Mouse (Mus musculus) cerebellum, adult (tissue): ENCODE data around the gene Stx1a.
"Not testable (repeated sequence)": the region's sequence is repeated elsewhere in the genome, so short reads cannot be mapped to it uniquely, and the experiment has no call there.

Source experiments
- ATAC-seq: cut with Nextera tagmentation; 2 replicates; pipeline ENCODE4 v1.9.2; 2017; ENCODE audit warnings: mild to moderate bottlenecking, moderate library complexity, mixed read lengths; ENCODE audit not compliant: insufficient number of reproducible peaks, low FRiP score, low TSS enrichment

The Stx1a gene

GRCm38 (mm10) chr5:135037946-135038345 lies 14.7 kb downstream of the Stx1a start:
- ATAC-seq = no peak

DNA sequence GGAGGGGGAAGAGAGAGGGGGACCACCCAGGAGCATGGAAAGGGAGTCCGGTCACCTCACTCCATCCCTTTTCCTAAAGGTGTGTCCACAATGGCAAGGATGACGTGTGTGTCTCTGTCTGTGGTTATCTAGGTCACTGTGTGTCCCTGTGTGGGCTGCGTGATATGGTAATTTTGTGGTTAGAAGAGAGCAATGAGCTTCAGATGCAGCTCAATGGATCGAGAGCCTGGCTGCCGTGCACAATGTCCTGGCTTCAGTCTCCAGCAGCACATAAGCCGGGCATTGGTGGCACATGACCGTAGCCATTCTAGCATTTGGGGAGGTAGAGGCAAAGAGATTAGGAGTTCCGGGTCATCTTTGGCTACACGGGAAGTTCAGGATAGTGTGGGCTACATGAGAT lies 16.3 kb downstream of the Stx1a start:
- no peak for ATAC-seq

DNA sequence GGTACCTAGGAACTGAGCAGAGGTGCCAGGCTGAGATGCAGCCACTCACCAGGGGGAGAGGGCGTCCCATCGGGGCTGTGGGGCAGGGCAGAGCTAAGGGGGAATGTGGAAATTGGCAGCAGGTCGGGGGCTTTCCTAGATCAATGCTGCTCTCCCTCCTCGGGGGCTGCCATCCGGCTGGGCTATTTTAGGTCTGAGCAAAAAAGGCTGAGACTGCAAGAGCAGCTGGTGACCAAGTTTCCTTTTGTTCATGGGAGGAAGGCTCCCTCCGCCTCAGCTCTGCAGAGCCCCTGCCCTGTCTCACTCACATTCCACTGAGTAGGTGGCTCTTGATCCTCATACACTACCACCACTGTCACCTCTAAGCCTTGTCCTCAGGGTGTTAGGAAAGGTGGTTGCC lies 16.8 kb downstream of the Stx1a start:
- ATAC-seq = no peak

GRCm38 (mm10) chr5:135040777-135041176 lies 17.5 kb downstream of the Stx1a start:
- ATAC-seq = no peak

- ATAC-seq = no peak
Observed at GRCm38 (mm10) chr5:135042105-135042788, 19.0 kb downstream of the Stx1a start.

DNA sequence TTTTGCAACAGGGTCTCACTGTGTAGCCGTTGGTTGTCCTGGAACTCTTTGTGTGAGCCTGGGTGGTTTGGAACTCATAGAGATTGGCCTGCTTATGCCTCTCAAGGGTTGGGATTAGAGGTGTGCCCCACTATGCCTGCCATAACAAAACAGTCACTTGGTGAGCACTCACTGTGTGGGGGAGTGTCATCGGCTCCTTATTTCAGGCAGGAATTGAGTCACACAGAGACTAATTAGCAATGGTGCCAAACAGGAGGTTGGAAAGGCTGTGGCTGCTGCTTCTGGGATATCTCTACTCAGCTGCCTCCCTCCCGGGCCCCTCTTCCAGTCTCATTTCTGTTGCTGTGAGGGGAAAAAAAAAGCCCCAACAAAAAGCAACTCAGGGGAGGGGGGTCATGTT lies 21.3 kb downstream of the Stx1a start:
- ATAC-seq = no peak

- ATAC-seq = no peak
Observed at GRCm38 (mm10) chr5:135048539-135048938, 25.3 kb downstream of the Stx1a start.

GRCm38 (mm10) chr5:135049268-135049667 lies 26.0 kb downstream of the Stx1a start:
- ATAC-seq = not testable (repeated sequence)

GRCm38 (mm10) chr5:135053356-135053755 lies 30.1 kb downstream of the Stx1a start:
- ATAC-seq = no peak

GRCm38 (mm10) chr5:135063629-135064381 lies 40.5 kb downstream of the Stx1a start, which contains the start of gene Dnajc30:
Gene Dnajc30 (plus strand): TSS chr5:135064202.
- ATAC-seq = peak; percentile 97

- peak; percentile 38; the same call in 1 of the 2 replicates for ATAC-seq
Observed at GRCm38 (mm10) chr5:135064382-135064766, 41.1 kb downstream of the Stx1a start.

DNA sequence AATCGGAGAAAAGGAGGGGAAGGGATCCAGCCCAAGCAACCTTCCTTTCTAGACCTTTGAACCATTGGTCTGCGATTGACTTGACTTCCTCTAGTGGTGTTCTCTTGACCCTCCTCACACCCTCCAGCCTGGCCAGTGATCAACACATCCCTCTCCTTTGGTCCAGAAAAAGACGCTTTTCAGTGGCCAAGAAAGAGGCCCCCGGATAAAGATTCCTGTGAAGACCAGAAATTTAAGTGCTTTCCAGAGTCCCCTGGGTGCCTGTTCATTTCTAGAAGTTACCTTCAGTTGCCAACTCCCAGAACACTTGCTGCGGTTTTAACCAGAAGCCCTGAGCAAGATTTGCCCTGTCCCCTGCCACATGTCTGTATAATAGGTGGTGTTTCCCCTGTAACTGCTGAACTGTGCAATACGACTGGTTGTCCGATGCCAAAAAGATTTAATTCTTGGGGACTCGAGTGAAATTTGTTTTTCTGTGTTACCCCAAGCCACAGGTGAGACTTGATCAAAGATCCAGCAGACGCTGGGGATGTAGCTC lies 41.7 kb downstream of the Stx1a start, which contains the start of gene Bud23:
Gene Bud23 (minus strand): TSS at position 51 of the 538 bp plus-strand sequence.
- ATAC-seq = not testable (repeated sequence)

GRCm38 (mm10) chr5:135066008-135066407 lies 42.7 kb downstream of the Stx1a start:
- ATAC-seq = no peak

GRCm38 (mm10) chr5:135070448-135070847 lies 47.2 kb downstream of the Stx1a start:
- ATAC-seq = no peak

- no peak for ATAC-seq
Observed at GRCm38 (mm10) chr5:135072061-135072460, 48.8 kb downstream of the Stx1a start.

- ATAC-seq = no peak
Observed at GRCm38 (mm10) chr5:135072720-135073119, 49.4 kb downstream of the Stx1a start.

DNA sequence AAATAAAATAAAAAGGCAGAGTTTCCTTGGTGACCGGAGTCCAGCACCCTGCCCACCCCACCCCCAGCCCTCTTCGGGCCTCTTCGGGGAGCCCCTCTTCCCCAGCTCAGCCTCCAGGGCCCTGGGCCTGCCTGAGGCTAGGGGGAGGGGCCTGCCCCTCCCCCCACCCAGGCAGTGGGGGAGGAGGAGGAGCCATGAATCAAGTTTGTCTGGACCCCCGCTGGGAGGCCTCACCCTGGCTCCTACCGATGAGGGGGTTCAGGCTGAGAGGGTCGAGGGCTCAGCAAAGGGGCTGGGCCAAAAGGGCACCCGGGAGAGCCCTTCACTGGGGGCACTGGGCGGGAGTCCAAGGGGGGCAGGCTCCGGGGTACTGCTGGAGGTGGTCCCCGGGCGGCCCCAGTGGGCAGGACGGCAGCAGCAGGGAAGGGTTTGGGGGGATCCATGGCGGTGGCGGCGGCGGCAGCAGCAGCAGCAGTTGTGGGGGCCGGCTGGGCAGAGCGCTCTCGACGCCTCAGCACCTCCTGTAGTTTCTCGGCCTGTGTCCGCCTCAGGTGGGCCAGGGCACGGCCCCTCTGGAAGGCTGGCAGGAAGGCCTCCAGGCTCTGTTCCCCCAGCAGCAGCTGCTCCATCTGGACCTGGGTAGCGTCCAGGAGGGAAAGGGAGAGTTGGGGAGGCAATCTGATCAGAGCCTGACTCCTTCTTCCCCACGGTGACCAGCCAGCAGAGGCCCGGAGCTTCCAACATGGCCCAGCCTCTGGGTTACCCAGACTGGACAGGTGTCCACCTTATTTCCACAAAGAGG lies 50.3 kb downstream of the Stx1a start:
- no peak for ATAC-seq

DNA sequence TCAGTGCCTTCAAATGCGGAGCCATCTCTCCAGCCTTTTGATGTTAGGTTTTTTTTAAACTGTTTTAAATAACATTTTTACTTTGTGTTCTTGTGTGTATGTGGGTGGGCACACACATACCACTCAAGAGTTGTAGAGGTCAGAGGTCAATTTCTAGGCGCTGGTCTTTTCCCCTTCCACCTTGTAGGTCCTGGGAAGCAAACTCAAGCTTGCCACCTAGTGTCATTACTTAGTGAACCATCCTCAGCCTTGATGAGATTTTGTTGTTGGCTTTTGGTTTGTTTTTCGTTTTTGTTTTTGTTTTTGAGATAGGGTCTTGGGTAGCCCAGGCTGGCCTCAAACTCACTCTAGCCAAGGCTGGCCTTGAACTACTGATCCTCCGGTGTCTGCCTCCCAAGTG lies 52.4 kb downstream of the Stx1a start:
- ATAC-seq = no peak

GRCm38 (mm10) chr5:135076368-135076767 lies 53.1 kb downstream of the Stx1a start:
- no peak for ATAC-seq

- ATAC-seq = 0 out of 2 replicates have a peak, but pooled peaks have one; percentile 8
Observed at GRCm38 (mm10) chr5:135076931-135077505, 53.7 kb downstream of the Stx1a start.
